Mouse (Mus musculus): ENCODE data around the gene Prdm16. TPM values are rescaled to one million over a fixed set of nuclear protein-coding genes. Genes with fewer than 3 reads are reported as not detected.

The Prdm16 gene
- polyA plus RNA-seq, 1 experiment, result 0.50 TPM

DNA sequence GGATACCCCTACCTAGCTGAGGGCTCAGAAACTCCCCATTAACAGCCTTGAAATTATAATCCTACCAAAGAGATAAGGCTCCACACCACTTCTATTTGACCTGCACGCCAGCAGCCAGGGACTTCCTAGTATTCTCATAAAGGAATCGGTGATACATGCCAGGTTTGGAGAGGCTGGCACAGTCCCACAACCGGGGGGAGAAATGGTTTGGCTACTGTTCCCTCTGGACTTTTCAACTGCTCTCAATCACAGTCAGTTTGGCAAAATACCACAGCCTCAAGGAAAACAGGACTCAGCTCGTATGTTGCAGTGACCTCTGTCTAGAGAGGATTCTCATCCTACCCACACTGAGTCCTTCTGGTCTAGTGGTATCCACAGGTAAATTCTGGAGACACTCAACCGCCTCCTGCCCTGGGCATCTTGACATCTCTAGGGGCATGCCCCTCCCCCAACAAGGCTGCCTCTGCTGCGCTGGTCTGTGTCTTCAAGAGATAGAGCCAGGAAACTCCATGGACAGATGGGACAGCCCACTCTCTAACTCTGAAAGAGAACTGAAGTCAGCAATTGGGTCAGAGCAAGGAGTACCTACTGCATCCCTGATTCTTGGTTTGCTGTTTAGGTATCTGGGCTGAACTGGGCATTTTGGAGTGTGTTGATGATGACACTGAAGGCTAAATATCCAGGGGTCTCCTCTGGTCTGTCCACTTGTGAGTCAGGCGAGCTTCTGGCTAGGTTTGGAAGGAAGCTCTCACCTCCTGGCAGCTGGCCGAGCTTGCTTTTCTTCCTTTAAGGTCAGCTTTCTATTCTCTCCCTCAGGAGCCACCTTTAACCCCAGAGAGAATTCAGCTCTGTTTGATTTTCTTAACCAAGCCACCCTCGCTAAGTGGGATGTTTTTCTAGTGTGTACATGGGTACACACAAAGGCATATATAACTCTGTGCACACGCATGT lies 234.4 kb downstream of the Prdm16 start:
- Histone ChIP-seq H3K4me1 (ENCODE audit: control insufficient read depth, insufficient read depth, low read length) (no peaks in the 10 kb centered on the region), H3K27ac (ENCODE audit: insufficient read depth, low read depth, low read length) (no peak overlapping the region), H3K4me3 (ENCODE audit: insufficient read depth, low read length) (no peak overlapping the region)
- no peak for TF ChIP-seq POLR2A (IDR thresholded peaks at IDR 0.05; ENCODE audit: borderline replicate concordance, low read depth, low read length)
- TF ChIP-seq CTCF (IDR thresholded peaks at IDR 0.05; ENCODE audit: low read depth, low read length), result no peak

DNA sequence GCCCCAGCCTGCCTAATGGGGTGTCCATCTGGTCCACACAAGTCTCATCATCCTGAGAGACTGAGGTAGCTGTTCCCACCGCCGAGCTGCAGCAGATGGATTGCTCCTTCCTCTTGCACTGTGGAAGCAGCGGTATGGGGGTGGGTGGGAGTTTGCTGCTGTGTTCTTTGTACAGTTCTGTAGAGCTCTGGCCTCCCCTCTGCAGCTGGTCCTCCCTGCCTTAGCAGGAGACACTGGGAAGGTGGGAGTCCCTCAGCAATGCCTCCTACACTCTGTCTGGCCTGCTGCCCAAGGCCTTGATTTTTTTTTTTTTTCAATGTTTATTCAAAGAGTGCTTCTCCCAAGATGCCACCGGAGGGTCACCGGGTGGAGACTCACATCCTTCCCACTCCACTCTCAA lies 235.3 kb downstream of the Prdm16 start:
- Histone ChIP-seq H3K4me3 (ENCODE audit: insufficient read depth, low read length) (no peak overlapping the region), H3K4me1 (ENCODE audit: control insufficient read depth, insufficient read depth, low read length) (no peaks in the 10 kb centered on the region), H3K27ac (ENCODE audit: insufficient read depth, low read depth, low read length) (no peak overlapping the region)
- TF ChIP-seq POLR2A (IDR thresholded peaks at IDR 0.05; ENCODE audit: borderline replicate concordance, low read depth, low read length), result no peak
- no peak for TF ChIP-seq CTCF (IDR thresholded peaks at IDR 0.05; ENCODE audit: low read depth, low read length)

DNA sequence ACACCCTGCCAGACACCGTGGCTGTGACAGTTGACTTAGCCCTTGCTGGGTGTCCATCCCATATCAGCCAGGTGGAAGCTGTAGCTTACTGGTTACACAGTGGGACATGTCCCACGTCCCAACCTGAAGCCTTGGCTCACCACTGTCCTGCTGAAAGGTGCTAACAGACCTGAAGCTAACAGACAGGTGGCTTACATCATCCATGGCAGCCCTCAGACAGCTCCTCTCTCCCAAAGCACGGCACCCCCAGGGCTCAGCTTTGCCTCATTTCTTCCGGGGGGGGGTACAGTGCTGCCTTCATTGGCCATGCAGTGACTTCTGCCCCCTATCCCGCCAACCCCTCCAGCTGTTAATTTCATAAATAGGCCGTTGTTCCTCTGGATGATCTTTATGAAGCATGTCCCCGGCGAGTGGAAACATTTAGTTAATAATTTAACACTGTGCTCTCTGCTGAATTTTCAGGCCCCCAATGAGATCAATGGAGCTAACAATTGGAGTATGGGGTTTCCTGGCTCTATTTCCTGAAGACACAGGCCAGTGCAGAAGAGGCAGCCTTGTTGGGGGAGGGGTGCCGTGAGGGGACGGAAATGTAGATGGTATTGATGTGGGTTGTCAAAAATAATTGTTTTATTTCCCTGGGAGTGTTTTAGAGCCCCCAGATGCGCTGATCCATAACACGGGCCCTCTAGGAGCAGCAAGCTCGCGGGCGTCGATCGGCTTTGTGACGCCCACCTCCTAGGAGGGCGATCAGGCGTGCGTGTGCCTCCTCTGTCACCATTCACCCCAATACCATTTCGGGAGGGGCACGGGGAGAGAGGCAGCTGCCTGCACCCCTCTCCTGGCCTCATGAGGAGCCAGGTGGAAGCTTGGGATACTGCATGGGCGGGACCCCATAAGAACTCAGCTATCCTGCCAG lies 236.2 kb downstream of the Prdm16 start:
- Histone ChIP-seq H3K4me3 (ENCODE audit: insufficient read depth, low read length) (no peak overlapping the region), H3K4me1 (ENCODE audit: control insufficient read depth, insufficient read depth, low read length) (no peaks in the 10 kb centered on the region), H3K27ac (ENCODE audit: insufficient read depth, low read depth, low read length) (no peak overlapping the region)
- no peak for TF ChIP-seq POLR2A (IDR thresholded peaks at IDR 0.05; ENCODE audit: borderline replicate concordance, low read depth, low read length)

DNA sequence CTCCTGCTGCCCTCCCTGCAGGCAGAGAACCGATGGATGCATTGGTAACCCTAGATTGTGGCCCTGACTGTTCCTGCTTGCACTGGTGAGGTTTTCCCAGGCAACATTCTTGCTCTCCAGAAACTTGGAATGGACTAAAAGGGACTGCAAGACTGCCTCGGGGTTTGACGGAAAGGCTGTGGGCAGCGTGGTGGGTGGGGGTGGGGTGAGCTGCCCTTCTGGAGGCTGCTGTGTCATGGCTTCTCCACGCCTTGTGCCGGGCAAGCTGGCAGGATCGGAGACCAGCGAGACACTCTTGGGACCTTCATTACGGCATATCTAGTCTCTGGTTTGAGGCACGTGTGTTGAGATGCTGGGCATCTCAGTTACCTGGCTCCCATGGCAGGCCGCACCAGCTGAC lies 237.0 kb downstream of the Prdm16 start:
- Histone ChIP-seq H3K27ac (ENCODE audit: insufficient read depth, low read depth, low read length) (no peak overlapping the region), H3K4me1 (ENCODE audit: control insufficient read depth, insufficient read depth, low read length) (no peaks in the 10 kb centered on the region), H3K4me3 (ENCODE audit: insufficient read depth, low read length) (no peak overlapping the region)
- TF ChIP-seq POLR2A (IDR thresholded peaks at IDR 0.05; ENCODE audit: borderline replicate concordance, low read depth, low read length) (no peak), CTCF (IDR thresholded peaks at IDR 0.05; ENCODE audit: low read depth, low read length) (no peak)

DNA sequence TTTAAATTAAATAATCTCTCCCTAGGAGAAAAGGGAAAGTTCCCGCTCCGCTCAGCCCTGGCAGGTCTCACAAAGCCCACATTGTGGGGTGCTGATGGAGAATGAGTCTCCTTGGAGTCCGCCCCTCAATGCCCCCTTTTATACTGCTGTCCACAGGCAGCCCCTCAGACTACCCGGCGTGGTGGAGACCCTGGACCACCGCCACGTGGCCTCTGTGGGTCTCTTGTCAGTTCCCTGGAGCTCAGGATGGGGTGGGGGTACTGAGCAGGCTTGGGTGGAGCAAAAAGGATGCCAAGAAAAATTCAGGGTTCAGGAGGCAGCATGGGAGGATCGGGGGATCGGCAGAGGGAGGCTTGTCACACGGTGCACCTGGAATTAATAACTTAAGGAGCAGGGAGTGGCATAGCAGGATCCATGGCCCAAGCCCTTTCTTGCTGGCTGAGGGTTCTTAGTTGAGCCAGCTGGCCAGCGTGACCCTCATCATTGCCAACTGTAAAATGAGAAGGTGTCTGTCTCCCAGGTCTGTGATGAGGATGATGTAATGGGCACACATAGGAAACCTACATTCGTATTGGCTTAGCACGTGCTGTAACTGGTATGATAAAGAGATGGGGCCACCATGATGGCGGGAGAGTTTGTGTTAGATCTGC lies 239.9 kb downstream of the Prdm16 start:
- Histone ChIP-seq H3K4me3 (ENCODE audit: insufficient read depth, low read length) (no peak overlapping the region), H3K4me1 (ENCODE audit: control insufficient read depth, insufficient read depth, low read length) (no peaks in the 10 kb centered on the region), H3K27ac (ENCODE audit: insufficient read depth, low read depth, low read length) (no peak overlapping the region)
- TF ChIP-seq POLR2A (IDR thresholded peaks at IDR 0.05; ENCODE audit: borderline replicate concordance, low read depth, low read length) (no peak), CTCF (IDR thresholded peaks at IDR 0.05; ENCODE audit: low read depth, low read length) (no peak)

DNA sequence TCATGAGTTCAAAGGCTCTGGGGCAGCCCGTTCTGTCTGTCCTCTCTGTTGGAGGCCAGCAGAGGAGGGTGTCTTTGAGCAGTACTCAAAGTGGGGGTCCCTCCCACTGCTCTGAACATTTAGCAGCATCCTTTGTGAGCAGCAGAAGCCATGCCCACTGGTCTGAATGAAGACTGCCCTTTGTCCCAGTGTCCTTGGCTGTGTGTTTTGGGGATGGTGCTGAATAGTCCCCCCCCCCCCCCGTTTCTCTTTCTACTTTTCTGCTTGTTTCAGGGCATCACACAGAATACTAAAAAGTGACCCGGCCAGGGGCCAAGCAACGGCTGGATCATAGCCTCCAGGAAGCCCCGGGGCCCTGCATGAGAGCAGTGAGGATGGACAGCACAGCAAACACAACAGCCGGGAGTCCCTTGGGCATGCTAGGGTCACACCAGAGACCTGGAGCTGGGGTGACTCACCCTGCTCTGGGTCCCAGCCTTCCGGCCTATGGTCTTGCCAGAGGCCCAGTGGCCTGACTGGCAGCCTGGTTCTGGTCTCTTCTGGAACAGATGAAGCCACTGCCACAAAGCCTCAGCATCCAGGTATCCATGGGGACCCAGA lies 242.4 kb downstream of the Prdm16 start:
- no peak overlapping the region for H3K4me3 ChIP-seq (ENCODE audit: insufficient read depth, low read length)
- TF ChIP-seq POLR2A (IDR thresholded peaks at IDR 0.05; ENCODE audit: borderline replicate concordance, low read depth, low read length) (no peak), CTCF (IDR thresholded peaks at IDR 0.05; ENCODE audit: low read depth, low read length) (no peak)
- no peak overlapping the region for H3K27ac ChIP-seq (ENCODE audit: insufficient read depth, low read depth, low read length)
- no peaks in the 10 kb centered on the region for H3K4me1 ChIP-seq (ENCODE audit: control insufficient read depth, insufficient read depth, low read length)

DNA sequence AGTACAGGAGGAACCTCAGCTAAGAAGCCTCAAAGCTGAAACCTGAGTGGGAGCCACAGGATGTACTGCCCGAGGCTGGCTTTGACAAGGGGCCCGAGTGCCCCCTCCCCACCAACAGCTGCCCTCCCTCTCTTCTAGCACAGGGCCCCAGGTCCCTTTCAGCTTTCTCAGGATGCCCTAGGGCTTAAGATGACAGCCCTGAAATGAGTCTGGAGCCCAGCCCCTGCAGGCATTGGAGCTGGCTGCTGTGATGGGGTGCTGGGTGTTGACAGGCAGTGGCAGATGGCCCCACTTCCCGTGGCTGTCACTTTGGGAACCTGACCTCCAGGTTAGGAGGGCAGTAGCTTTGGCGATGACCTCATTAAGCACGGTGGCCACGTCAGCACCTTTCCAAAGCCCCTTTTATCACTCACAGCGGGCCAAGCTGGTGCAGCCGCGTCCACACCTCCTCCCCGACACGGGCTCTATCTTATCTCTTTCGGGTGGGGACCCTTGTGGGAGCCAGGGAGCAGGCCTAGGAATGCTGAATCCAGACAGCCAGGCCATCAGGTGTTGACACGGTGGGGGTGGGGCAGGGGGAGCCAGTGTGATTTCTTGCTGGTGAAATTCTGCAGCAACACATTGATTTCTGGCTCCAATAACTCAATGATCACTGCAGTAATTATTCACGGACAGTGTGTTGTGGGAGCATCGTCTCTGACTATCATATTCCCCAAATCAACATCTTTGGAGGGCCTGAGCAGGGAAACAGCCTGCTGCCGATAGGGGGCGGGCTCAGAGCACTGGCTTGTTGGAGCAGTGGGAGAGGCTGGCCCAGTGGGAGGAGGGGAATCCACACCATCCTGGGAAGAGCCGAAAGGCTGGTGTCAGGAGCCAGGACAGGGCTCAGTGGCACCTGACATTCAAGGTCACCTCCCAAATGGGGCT lies 243.2 kb downstream of the Prdm16 start:
- H3K4me1 ChIP-seq (ENCODE audit: control insufficient read depth, insufficient read depth, low read length), result no peaks in the 10 kb centered on the region
- H3K27ac ChIP-seq (ENCODE audit: insufficient read depth, low read depth, low read length), result no peak overlapping the region
- H3K4me3 ChIP-seq (ENCODE audit: insufficient read depth, low read length), result no peak overlapping the region
- TF ChIP-seq CTCF (IDR thresholded peaks at IDR 0.05; ENCODE audit: low read depth, low read length) (no peak), POLR2A (IDR thresholded peaks at IDR 0.05; ENCODE audit: borderline replicate concordance, low read depth, low read length) (no peak)

DNA sequence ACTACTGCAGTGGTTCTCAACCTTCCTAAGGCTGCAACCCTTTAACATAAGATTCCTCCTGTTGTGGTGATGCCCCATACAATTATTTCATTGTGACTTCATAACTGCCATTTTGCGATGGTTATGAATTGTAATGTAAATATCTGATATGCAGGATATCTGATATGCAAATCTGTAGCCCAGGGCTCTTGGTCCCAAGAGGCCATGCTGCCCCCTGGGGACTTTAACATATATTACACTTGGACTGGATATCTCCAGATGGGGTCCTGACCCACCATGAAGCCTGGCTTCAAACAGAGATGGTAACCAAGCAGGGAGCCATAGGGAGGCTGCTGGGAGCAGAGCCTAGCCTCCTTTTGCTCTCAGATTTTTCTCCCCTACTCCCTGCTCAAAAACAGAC lies 244.0 kb downstream of the Prdm16 start:
- Histone ChIP-seq H3K4me1 (ENCODE audit: control insufficient read depth, insufficient read depth, low read length) (no peaks in the 10 kb centered on the region), H3K27ac (ENCODE audit: insufficient read depth, low read depth, low read length) (no peak overlapping the region)

More for the DNA sequence above, 244.0 kb downstream of the Prdm16 start:
- no peak overlapping the region for H3K4me3 ChIP-seq (ENCODE audit: insufficient read depth, low read length)
- TF ChIP-seq CTCF (IDR thresholded peaks at IDR 0.05; ENCODE audit: low read depth, low read length) (no peak), POLR2A (IDR thresholded peaks at IDR 0.05; ENCODE audit: borderline replicate concordance, low read depth, low read length) (no peak)

Data from bone marrow macrophage, adult 2 months (primary cell).